Mouse (Mus musculus): ENCODE results near the gene Zbtb18.

Gene Zbtb18

DNA sequence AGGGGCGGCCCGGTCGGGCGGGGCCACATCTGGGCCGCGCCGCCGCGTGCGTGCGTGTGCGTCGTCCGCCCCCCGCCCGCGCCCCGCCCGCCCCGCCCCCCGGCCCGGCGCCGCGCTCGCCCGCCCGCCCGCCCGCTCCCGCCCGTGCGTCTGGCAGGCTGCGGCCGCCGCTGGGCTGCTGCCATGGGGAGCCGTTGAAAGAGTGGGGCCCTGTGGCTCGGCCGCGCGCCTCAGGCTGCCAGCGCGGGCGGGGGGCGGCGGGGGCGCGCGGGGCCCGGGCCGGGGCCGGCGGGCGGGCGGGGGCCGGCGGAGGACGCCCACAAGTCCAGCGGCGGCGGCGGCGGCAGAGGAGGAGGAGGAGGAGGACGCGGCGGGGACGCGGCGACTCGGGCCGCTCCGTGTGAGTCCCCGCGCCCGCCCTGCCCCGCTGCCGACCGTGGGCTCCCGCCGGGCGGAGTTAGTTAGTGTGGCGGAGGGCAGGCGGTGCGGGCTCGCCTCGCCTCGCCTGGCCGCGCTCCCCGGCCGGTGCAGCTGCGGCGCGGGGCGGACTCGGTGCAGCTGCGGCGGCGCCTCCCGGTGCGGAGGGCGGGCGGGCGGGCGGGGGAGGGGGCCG, at the start of gene Zbtb18:
Gene Zbtb18 (plus strand): TSS at position 156 of the 613 bp plus-strand sequence.
- DNase-seq (ENCODE audit: low spot score in 2 of 2) = peak in 1 of 2 experiments; percentile 51

DNA sequence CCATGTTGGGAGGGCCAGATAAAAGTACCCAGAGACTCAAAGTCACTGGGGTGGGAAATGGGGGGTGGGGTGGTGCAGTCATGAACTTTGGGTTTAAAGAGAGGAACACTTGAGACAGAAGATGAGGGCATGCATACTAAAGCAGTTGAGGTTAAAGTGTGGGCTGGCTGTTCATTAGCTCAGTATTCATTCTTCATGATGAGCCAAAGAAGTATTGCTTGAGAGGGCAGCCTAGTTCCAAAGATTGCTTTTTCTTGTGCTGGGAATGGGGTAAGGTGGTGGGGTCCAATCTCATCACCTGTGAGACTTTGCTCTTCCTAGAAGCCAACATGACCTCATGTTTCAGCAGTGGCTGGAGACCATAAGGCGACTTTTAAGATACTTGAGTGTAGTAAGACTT, 44.7 kb upstream of the Zbtb18 start:
- no peak for DNase-seq (ENCODE audit: low spot score in 2 of 2)

GRCm38 (mm10) chr1:177405170-177405569, 37.0 kb upstream of the Zbtb18 start:
- no peak for DNase-seq (ENCODE audit: low spot score in 2 of 2)

DNA sequence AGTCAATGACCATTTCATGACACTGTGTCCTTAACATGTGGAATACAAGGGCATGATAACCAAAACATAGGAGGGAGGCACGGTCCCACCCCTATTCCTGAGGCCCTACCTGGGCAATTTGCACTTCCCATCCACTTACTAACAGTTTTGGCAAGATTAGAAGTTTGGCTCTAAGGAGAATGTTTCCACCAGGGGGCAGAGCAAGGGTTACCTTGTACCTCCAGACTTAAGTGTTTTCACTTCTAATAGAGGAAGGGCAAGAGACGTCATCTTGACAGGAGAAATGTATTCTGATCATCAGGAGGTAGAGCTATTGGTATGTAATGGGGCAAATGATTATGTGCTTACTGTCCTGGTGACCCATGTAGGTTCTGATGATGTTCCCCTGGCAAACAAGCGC, 33.5 kb upstream of the Zbtb18 start:
- DNase-seq (ENCODE audit: low spot score in 2 of 2) = peak; percentile 12 to 55

DNA sequence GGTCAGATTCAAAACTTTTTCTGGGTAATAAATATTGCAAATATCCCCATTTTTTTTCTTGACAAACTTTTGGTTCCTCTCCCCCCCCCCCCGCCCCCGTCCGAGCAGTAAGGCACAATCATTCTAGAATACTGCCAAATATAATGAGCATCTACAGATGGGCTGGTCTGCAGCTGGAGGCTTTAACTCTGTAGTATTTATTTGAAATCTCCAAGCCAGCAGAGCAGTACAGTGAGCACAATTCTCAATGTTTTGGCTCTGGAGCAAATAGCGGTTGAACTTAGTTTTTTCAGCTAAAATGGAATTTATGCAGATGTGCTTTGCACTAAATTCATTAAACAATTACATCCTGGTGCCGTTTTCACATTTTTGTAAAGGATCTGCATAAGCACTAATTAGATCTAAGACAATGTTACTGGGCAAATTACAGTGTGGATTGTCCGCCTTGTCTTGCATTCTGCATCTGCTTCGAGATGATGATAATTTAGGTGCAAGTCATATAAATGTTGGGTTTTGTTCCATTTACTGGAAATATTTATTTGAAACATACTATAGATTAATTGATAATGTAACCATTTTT, 31.3 kb upstream of the Zbtb18 start:
- no peak for DNase-seq (ENCODE audit: low spot score in 2 of 2)

DNA sequence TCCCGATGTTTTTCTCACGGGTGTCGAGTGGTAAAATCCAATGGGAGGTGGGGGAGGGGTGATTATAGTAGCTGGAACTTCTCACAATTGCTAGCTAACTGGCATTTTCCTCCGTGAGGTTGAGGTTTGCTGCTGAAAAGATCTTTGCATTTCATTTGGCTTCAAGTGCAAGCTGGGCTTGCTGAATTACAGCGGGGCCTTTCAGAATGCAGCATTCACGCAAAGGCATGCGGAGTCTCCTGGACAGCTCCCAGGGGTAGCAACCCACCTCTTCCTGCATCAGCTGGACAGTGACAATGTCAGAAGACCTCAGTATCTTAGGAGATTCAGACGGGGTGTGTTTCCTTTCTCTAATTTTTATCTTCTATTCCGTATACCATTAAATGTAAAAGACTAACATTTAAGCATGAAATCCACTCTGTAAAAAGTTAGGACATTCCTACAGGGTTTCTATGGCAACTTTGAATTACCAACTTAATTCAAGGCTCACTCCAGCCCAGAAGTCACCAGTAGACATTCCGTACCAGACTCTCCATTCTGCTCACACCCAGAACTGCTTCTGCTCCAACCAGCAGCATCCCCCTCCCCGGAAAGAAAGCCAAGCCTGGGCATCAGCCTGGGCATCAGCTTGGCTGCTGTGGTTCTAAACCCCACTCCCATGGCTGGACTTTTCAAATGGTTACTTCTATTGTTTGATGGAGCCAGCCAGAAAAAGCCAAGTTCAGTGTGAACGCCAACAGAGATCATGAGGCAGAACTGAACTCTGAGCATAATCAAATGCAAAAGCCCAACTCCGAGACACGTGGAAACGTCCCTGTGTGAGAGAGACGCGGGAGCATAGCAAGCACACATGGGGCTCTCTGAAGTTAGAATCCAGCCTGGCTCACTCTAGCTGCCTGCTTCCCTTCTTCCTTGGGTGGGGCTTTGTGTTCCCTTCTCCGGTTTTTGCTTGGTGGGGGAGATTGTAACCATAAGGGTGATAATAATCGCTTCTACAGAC, 30.5 kb upstream of the Zbtb18 start:
- no peak for DNase-seq (ENCODE audit: low spot score in 2 of 2)

GRCm38 (mm10) chr1:177419331-177419730, 22.8 kb upstream of the Zbtb18 start:
- DNase-seq (ENCODE audit: low spot score in 2 of 2) = no peak

- DNase-seq (ENCODE audit: low spot score in 2 of 2) = no peak
These were observed 22.0 kb upstream of the Zbtb18 start for GRCm38 (mm10) chr1:177420126-177420525.

DNA sequence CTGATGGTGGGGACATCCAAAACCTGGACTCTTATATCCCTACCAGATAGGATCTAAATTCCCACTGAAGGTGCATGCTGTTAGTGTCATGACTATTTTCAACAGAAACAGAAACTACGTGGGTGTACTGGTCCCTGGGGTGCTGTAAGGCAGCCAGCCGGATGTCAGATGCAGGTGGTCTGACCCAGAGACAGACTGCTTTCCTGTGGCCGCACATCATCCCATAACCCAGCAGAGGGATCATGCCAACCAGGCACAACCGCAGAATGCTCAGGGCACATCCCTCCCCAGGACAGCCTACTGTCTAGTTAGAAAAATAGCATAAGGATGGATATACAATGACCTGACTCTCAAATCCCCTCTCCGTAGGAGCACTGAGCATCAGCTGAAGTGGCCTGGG, 14.3 kb upstream of the Zbtb18 start:
- DNase-seq (ENCODE audit: low spot score in 2 of 2) = peak; percentile 10 to 48

DNA sequence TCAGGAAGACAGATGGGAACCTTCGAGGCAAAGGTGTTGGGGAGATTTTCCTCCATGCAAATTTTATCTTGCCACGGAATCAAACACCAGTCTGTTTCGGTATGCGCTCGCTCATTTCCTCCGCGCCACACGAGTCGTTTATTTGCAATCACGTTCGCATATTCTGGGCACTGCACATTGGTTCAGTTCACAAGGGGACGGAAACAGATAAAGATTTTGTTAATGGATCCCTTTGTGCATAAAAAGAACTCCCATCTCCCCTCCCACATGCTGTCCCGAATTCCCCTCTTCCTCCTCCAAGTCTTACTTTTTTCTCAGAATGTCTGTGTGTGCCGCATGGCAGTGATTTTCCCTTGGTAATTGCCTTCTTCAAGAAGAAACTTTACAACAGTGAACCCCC, 13.8 kb upstream of the Zbtb18 start:
- no peak for DNase-seq (ENCODE audit: low spot score in 2 of 2)

GRCm38 (mm10) chr1:177429067-177429466, 13.1 kb upstream of the Zbtb18 start:
- DNase-seq (ENCODE audit: low spot score in 2 of 2) = no peak

GRCm38 (mm10) chr1:177440411-177440810, 1.7 kb upstream of the Zbtb18 start:
- no peak for DNase-seq (ENCODE audit: low spot score in 2 of 2)

GRCm38 (mm10) chr1:177440981-177441491, 1.1 kb upstream of the Zbtb18 start:
- DNase-seq (ENCODE audit: low spot score in 2 of 2) = no peak

DNA sequence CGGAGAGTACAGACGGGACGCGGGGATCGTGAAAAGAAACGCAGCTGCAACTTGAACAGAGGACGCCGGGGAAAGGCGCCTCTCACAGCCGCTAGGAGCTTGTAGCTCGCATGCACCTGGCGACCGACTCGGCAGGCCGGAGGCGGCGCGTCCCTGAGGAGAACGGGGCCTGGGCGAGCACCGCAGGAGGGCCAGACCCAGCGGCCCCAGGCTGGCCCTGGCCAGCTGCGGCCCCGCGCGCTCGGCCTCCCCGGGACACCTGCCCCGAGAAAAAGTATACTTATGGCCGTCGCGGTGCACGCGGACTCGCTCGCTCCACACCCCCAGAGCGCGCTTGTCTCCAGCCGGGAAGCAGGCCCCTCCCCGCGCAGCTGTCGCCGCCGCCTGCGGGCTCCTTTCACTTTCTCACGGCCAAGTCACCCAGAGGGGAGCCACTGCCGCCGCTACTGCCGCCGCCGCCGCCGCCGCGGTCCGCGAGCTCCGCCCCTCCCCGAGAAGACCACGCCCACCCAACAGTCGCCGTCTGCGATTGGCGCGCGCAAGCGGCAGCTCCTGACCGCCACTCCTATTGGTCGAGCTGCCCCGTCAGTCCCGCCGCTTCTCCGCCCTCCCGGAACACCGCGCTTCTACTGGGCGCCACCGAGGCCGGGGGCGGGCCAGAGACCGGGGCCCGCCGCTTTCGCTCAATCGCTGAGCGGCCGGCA, 507 bp upstream of the Zbtb18 start:
- peak; percentile 98 to 99 for DNase-seq (ENCODE audit: low spot score in 2 of 2)

- peak; percentile 52 to 57 for DNase-seq (ENCODE audit: low spot score in 2 of 2)
These were observed 921 bp downstream of the Zbtb18 start for GRCm38 (mm10) chr1:177442821-177443723.

GRCm38 (mm10) chr1:177443724-177444482, 1.8 kb downstream of the Zbtb18 start:
- no peak for DNase-seq (ENCODE audit: low spot score in 2 of 2)

GRCm38 (mm10) chr1:177444483-177444810, 2.3 kb downstream of the Zbtb18 start:
- DNase-seq (ENCODE audit: low spot score in 2 of 2) = no peak

GRCm38 (mm10) chr1:177444941-177445340, 2.8 kb downstream of the Zbtb18 start:
- no peak for DNase-seq (ENCODE audit: low spot score in 2 of 2)

DNA sequence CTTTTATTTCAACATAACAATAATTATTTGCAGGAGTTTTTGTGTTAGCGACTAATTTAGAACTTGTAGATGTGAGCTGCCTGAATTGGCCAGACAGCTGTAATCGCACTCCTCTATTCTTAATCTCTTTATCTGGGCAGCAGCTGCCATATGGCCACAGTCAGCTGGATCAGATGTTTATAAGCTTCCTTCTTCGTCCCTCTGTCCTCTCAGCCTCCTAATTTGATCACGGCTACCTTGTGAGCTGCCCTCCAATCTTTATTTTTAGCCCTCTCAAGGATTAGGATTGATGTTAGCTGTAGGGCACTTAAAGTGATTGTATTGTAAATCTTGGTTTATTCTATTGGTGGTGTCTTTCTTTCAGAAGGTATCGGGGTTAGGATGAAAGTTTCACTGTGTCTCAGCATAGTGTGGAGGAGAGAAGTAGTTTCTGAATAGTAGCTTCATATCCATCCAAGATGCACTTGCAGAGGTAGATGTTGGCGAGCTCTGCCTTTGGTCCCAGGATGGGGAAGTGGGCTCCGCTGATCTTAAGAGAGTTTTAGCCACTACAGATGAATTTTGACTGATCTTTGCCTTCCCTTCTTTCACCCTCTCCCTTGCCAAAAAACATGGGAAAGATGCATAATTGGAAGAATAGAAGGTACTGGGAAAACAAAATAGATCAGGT, 3.4 kb downstream of the Zbtb18 start:
- no peak for DNase-seq (ENCODE audit: low spot score in 2 of 2)

Data from spleen, postnatal 14 days (tissue).